16 mouse cellular contexts compared by ENCODE assay signal in the genomic region with DNA sequence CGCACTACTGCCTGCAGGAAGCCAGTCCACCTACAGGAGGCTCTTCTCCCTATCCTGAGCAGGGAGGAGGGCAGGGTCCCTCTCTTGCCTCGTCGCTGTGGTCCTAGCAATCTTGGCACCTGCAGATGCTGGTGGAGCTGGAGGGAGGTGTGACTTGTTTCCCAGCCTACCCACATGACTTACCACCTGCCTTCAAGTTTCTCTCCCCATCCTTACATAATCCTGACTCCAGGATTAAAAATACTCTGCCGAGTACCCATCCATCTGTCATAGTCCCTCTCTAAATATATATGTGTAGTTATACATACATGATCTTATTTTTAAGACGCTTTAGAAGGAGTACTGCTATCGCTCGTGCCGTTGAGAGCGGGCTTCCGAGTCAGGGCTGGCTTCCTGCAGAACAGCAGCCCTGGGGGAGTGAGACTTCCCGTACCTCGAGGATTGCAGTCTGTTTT.
A peak's percentile ranks its signal among the peaks of the same experiment; 100 is the strongest.
DNase-seq lines count a peak whose midpoint lies in the region; ATAC-seq lines count a peak whose summit lies in the region.
"Had no signal": no experiment of that assay in that cellular context is flagged by ENCODE, and none has a peak within 500 bp of the region (broad histone marks: within the 10 kb centered on the region; RNA-seq: fewer than 3 reads in every experiment).

No protein-coding gene starts in this region.

- H3K27me3 ChIP-seq in forebrain, embryonic 13.5 days = 0 out of 2 replicates have a peak, but pooled peaks cover 5% of the 10 kb centered on the region
- H3K27me3 ChIP-seq in forebrain, embryonic 12.5 days = peaks cover 10% of the 10 kb centered on the region; the same call in 1 of the 2 replicates
- H3K27me3 ChIP-seq: heart, embryonic 15.5 days; midbrain, embryonic 15.5 days had no signal

- peak; percentile 43; the same call in 1 of the 2 replicates for ATAC-seq in forebrain, embryonic 13.5 days
- ATAC-seq in forebrain, embryonic 12.5 days (ENCODE audit: low FRiP score) = no peak
- ATAC-seq: midbrain, embryonic 15.5 days had no signal

- H3K4me3 ChIP-seq in forebrain, embryonic 13.5 days = no peak overlapping the region
- no peak overlapping the region for H3K4me3 ChIP-seq in forebrain, embryonic 12.5 days (replicated peaks)
- H3K4me3 ChIP-seq: erythroblast, embryonic 14.5 days; heart, embryonic 15.5 days; midbrain, embryonic 15.5 days had no signal

- H3K4me1 ChIP-seq in forebrain, embryonic 13.5 days = peaks cover 14% of the 10 kb centered on the region; the same call in 1 of the 2 replicates
- H3K4me1 ChIP-seq in forebrain, embryonic 12.5 days = peaks cover 14% of the 10 kb centered on the region
- H3K4me1 ChIP-seq: heart, embryonic 15.5 days; midbrain, embryonic 15.5 days had no signal

- H3K9ac ChIP-seq in forebrain, embryonic 13.5 days = no peak overlapping the region
- H3K9ac ChIP-seq in forebrain, embryonic 12.5 days = no peak overlapping the region
- H3K9ac ChIP-seq: heart, embryonic 15.5 days; hindbrain, embryonic 14.5 days; liver, embryonic 14.5 days; midbrain, embryonic 15.5 days had no signal

- no peak overlapping the region for H3K4me2 ChIP-seq in forebrain, embryonic 13.5 days
- H3K4me2 ChIP-seq in forebrain, embryonic 12.5 days = no peak overlapping the region
- H3K4me2 ChIP-seq: heart, embryonic 15.5 days; hindbrain, embryonic 14.5 days; midbrain, embryonic 15.5 days had no signal

- no peak overlapping the region for H3K27ac ChIP-seq in forebrain, embryonic 13.5 days
- H3K27ac ChIP-seq in forebrain, embryonic 12.5 days = no peak overlapping the region
- H3K27ac ChIP-seq: heart, embryonic 15.5 days; hindbrain, embryonic 14.5 days; liver, embryonic 14.5 days; midbrain, embryonic 15.5 days had no signal

- H3K9me3 ChIP-seq in forebrain, embryonic 13.5 days (replicated peaks) = 0 out of 2 replicates have a peak, but pooled peaks cover 2% of the 10 kb centered on the region
- H3K9me3 ChIP-seq in forebrain, embryonic 12.5 days = no peaks in the 10 kb centered on the region
- H3K9me3 ChIP-seq: heart, embryonic 15.5 days; midbrain, embryonic 15.5 days had no signal

- no peaks in the 10 kb centered on the region for H3K36me3 ChIP-seq in forebrain, embryonic 13.5 days (ENCODE audit: poor library complexity, severe bottlenecking)
- H3K36me3 ChIP-seq in forebrain, embryonic 12.5 days (replicated peaks) = no peaks in the 10 kb centered on the region
- H3K36me3 ChIP-seq: heart, embryonic 15.5 days; midbrain, embryonic 15.5 days had no signal

- peak; percentile 17 for DNase-seq in ZHBTc4 (ENCODE audit: low read depth, low spot score)
- DNase-seq in frontal cortex, postnatal 36 days (ENCODE audit: low spot score in 2 of 2) = peak; percentile 76 to 89
- DNase-seq in right cerebral cortex, adult 2 months (ENCODE audit: low spot score in 2 of 2) = peak; percentile 77 to 81
- no peak for DNase-seq in B cell, adult 2 months
- DNase-seq in thymus, adult 18-20 months = no peak
- DNase-seq in heart, adult 11 months = no peak
- DNase-seq: cerebellum, adult 11-12 months; kidney, adult 2 months; lung, postnatal 4 days had no signal

- 63% methylated on average over 12 of the region's 12 CpGs for WGBS in forebrain, embryonic 13.5 days
- 69% methylated on average over 12 of the region's 12 CpGs for WGBS in forebrain, embryonic 12.5 days

Comparison
In these comparisons a context has a peak if more than half of its experiments do, and no peak if none do; other contexts are left out.
1. DNase-seq: peak in ZHBTc4 (single experiment), frontal cortex, postnatal 36 days (2 of 2) and right cerebral cortex, adult 2 months (2 of 2); none in B cell, adult 2 months (0 of 2), thymus, adult 18-20 months (0 of 2) and heart, adult 11 months (single experiment).